Mouse (Mus musculus): ENCODE measurements around the gene Eps15l1. TPM values are rescaled to one million over a fixed set of nuclear protein-coding genes. Genes with fewer than 3 reads are reported as not detected.

Eps15l1 gene
- polyA plus RNA-seq, 1 experiment from 2014 or later = 60.5 TPM

DNA sequence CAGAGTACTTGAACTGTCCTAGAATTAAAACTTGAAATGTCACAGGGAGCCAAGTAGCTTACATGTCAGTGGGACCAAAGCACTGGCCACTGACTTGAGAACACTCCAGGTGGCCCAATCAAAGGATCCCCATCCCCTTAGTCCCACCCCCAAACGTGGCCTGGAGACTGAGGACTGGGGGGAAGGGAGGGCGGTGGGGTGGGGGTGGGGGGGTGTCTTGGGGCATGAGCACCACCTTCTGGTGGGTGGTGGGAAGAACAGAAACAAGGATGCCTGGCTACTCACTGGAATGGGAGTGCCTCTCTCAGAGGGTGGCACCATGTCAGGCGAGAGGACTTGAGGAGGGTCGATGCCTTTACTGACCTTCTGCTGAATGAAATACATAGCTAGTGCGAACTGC is 38.9 kb downstream of the Eps15l1 start:
- Histone ChIP-seq H3K4me1 (replicated peaks; ENCODE audit: control insufficient read depth, insufficient read depth, low read length) (no peaks in the 10 kb centered on the region), H3K27ac (no peak overlapping the region), H3K36me3 (replicated peaks; ENCODE audit: control insufficient read depth, insufficient read depth) (peaks cover 99% of the 10 kb centered on the region), H3K9me3 (ENCODE audit: control insufficient read depth, low read length) (no peaks in the 10 kb centered on the region), H3K9ac (no peak overlapping the region), H3K4me3 (replicated peaks; ENCODE audit: low read length) (no peak overlapping the region), H3K4me2 (replicated peaks) (no peak overlapping the region), H3K27me3 (ENCODE audit: control insufficient read depth, insufficient read depth, low read length) (no peaks in the 10 kb centered on the region)
- WGBS = 61% methylated on average over 5 of the region's 5 CpGs
- DNase-seq (ENCODE audit: low spot score) (no peak), ATAC-seq (ENCODE audit: low FRiP score) (no peak)

DNA sequence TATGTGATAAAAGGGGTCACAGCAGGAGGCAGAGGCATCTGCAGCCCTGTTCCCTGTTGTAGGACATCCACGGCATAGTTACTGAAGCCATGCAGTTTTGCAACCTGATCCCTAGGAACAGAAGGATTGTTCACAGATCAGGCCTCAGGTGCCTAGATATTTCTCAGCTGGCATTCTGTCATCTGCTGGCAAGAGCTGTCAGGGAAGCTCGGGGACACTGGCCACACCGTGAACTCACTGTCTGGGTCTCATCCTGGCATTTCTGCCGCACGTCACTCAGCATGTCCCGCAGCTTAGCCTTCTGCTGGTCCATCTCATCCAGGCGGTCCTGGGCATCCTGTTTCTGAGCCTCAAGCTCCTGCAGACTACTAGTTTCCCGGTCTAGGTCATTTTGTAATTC is 40.6 kb downstream of the Eps15l1 start:
- no peak overlapping the region for H3K27ac ChIP-seq
- no peak overlapping the region for H3K4me2 ChIP-seq (replicated peaks)
- H3K9ac ChIP-seq = no peak overlapping the region
- ATAC-seq (ENCODE audit: low FRiP score) (no peak), DNase-seq (ENCODE audit: low spot score) (no peak)
- no peaks in the 10 kb centered on the region for H3K27me3 ChIP-seq (ENCODE audit: control insufficient read depth, insufficient read depth, low read length)
- 83% methylated on average over 8 of the region's 8 CpGs for WGBS
- peaks cover 99% of the 10 kb centered on the region for H3K36me3 ChIP-seq (replicated peaks; ENCODE audit: control insufficient read depth, insufficient read depth)
- H3K4me3 ChIP-seq (replicated peaks; ENCODE audit: low read length) = no peak overlapping the region
- H3K4me1 ChIP-seq (replicated peaks; ENCODE audit: control insufficient read depth, insufficient read depth, low read length) = no peaks in the 10 kb centered on the region
- no peaks in the 10 kb centered on the region for H3K9me3 ChIP-seq (ENCODE audit: control insufficient read depth, low read length)

DNA sequence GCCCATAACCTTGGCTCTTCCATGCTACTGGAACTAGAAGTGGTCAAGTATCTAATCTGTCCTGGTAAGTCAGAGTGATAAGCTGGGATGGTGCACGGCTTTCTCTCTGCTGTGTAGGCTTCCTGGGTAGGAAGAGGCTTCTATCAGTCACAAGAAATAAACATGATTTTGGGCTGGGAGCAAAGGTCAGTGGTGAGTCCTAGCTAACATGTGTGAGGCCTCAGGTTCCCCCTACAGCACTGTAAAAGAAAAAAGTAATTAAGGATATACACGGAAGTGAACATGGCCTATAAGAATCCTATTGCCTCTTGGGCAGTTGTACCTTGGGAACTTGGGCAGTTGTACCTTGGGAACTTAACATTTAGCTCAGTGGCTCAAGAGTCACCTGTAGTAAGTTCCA is 44.4 kb downstream of the Eps15l1 start:
- no peak overlapping the region for H3K9ac ChIP-seq
- peaks cover 97% of the 10 kb centered on the region for H3K36me3 ChIP-seq (replicated peaks; ENCODE audit: control insufficient read depth, insufficient read depth)
- no peak for DNase-seq (ENCODE audit: low spot score)
- no peak overlapping the region for H3K4me2 ChIP-seq (replicated peaks)
- ATAC-seq (ENCODE audit: low FRiP score) = no peak
- H3K4me3 ChIP-seq (replicated peaks; ENCODE audit: low read length) = no peak overlapping the region
- no peaks in the 10 kb centered on the region for H3K27me3 ChIP-seq (ENCODE audit: control insufficient read depth, insufficient read depth, low read length)
- no peak overlapping the region for H3K27ac ChIP-seq
- WGBS = 91% methylated on average over 2 of the region's 2 CpGs
- no peaks in the 10 kb centered on the region for H3K4me1 ChIP-seq (replicated peaks; ENCODE audit: control insufficient read depth, insufficient read depth, low read length)
- H3K9me3 ChIP-seq (ENCODE audit: control insufficient read depth, low read length) = no peaks in the 10 kb centered on the region

DNA sequence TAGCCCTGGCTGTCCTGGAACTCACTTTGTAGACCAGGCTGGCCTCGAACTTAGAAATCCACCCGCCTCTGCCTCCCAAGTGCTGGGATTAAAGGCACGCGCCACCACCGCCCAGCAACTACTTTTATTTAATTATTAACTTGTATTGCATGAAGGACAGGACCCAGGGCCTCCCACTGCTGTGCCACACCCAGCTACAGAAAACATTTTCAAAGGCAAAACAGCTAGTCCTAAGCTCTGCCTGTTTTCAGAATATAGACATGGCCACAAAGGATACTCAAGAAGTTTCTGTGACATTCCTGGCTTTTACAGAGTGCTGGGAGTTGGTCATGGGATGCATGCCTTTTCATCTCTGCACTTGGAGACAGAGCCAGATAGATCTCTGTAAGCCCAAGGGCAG is 45.0 kb downstream of the Eps15l1 start:
- Histone ChIP-seq H3K36me3 (replicated peaks; ENCODE audit: control insufficient read depth, insufficient read depth) (peaks cover 97% of the 10 kb centered on the region), H3K27ac (no peak overlapping the region), H3K9me3 (ENCODE audit: control insufficient read depth, low read length) (no peaks in the 10 kb centered on the region), H3K4me3 (replicated peaks; ENCODE audit: low read length) (no peak overlapping the region), H3K9ac (no peak overlapping the region), H3K27me3 (ENCODE audit: control insufficient read depth, insufficient read depth, low read length) (no peaks in the 10 kb centered on the region), H3K4me1 (replicated peaks; ENCODE audit: control insufficient read depth, insufficient read depth, low read length) (no peaks in the 10 kb centered on the region), H3K4me2 (replicated peaks) (no peak overlapping the region)
- 93% methylated on average over 5 of the region's 5 CpGs for WGBS
- ATAC-seq (ENCODE audit: low FRiP score) = no peak
- DNase-seq (ENCODE audit: low spot score) = no peak

DNA sequence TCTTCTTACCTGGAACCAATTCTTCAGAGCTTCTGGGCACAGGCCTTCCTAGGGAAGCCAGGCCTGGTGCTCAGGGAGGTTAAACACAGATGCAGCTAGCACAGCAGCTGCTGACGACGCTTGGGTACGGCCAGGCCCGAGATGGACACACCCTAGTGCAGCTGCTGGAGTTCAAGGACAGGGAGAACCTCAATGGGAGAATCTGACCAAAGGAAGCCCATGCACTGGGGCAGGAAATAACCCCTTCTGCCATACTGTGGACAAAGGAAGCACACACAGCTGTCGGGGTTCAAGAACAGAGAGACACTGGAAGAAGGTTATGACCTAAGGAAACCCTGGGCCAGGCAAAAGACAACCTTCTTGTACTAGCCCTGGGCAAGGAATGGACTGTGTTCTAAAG is 46.1 kb downstream of the Eps15l1 start:
- H3K4me3 ChIP-seq (replicated peaks; ENCODE audit: low read length) = no peak overlapping the region
- H3K27ac ChIP-seq = no peak overlapping the region
- peaks cover 98% of the 10 kb centered on the region for H3K36me3 ChIP-seq (replicated peaks; ENCODE audit: control insufficient read depth, insufficient read depth)
- H3K4me2 ChIP-seq (replicated peaks) = no peak overlapping the region
- no peak for DNase-seq (ENCODE audit: low spot score)
- no peaks in the 10 kb centered on the region for H3K9me3 ChIP-seq (ENCODE audit: control insufficient read depth, low read length)
- no peak for ATAC-seq (ENCODE audit: low FRiP score)
- no peaks in the 10 kb centered on the region for H3K4me1 ChIP-seq (replicated peaks; ENCODE audit: control insufficient read depth, insufficient read depth, low read length)
- H3K9ac ChIP-seq = no peak overlapping the region
- H3K27me3 ChIP-seq (ENCODE audit: control insufficient read depth, insufficient read depth, low read length) = no peaks in the 10 kb centered on the region
- 85% methylated on average over 5 of the region's 5 CpGs for WGBS

DNA sequence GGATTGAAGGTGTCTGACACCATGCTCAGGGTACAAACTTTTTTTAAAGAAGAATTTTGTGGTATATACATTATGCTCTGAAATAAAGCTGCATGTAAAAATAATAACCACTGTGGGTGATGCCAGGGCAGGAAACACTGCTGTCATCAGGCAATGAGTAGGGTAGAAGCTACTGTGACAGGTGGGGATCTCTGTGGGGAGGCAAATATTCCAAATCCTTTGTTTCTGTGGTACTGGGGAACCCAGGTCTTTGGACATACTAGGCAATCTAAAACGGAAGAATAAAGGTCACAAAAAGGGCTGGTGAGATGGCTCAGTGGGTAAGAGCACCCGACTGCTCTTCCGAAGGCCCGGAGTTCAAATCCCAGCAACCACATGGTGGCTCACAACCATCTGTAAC is 48.9 kb downstream of the Eps15l1 start:
- Histone ChIP-seq H3K9ac (no peak overlapping the region), H3K4me3 (replicated peaks; ENCODE audit: low read length) (no peak overlapping the region), H3K9me3 (ENCODE audit: control insufficient read depth, low read length) (no peaks in the 10 kb centered on the region), H3K27ac (no peak overlapping the region), H3K4me2 (replicated peaks) (no peak overlapping the region), H3K27me3 (ENCODE audit: control insufficient read depth, insufficient read depth, low read length) (no peaks in the 10 kb centered on the region), H3K4me1 (replicated peaks; ENCODE audit: control insufficient read depth, insufficient read depth, low read length) (no peaks in the 10 kb centered on the region), H3K36me3 (replicated peaks; ENCODE audit: control insufficient read depth, insufficient read depth) (peaks cover 97% of the 10 kb centered on the region)
- no peak for ATAC-seq (ENCODE audit: low FRiP score)
- no peak for DNase-seq (ENCODE audit: low spot score)
- 98% methylated on average over 4 of the region's 4 CpGs for WGBS

DNA sequence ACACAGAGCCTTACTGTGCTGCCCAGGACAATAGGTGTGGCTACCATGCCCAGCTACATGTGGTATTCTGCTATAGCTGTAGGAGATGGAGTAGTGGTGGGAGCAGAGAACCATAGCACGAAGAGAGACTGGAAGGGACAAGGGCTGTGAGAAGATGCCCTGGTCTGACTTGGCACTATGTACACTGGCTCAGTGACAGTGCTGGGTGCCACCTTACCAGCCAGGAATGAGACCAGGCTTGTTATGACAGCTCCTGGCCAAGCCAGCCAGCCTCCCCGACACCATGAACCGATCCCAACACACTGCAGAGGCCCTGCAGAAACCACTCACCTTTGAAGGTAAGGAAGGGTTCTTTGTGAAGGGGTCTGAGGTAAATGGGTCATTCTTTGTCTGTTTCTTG is 49.9 kb downstream of the Eps15l1 start:
- Histone ChIP-seq H3K9me3 (ENCODE audit: control insufficient read depth, low read length) (no peaks in the 10 kb centered on the region), H3K27me3 (ENCODE audit: control insufficient read depth, insufficient read depth, low read length) (no peaks in the 10 kb centered on the region), H3K27ac (no peak overlapping the region), H3K4me2 (replicated peaks) (no peak overlapping the region), H3K9ac (no peak overlapping the region), H3K4me3 (replicated peaks; ENCODE audit: low read length) (no peak overlapping the region), H3K36me3 (replicated peaks; ENCODE audit: control insufficient read depth, insufficient read depth) (peaks cover 97% of the 10 kb centered on the region), H3K4me1 (replicated peaks; ENCODE audit: control insufficient read depth, insufficient read depth, low read length) (no peaks in the 10 kb centered on the region)
- DNase-seq (ENCODE audit: low spot score) (no peak), ATAC-seq (ENCODE audit: low FRiP score) (no peak)
- 97% methylated on average over 3 of the region's 3 CpGs for WGBS

DNA sequence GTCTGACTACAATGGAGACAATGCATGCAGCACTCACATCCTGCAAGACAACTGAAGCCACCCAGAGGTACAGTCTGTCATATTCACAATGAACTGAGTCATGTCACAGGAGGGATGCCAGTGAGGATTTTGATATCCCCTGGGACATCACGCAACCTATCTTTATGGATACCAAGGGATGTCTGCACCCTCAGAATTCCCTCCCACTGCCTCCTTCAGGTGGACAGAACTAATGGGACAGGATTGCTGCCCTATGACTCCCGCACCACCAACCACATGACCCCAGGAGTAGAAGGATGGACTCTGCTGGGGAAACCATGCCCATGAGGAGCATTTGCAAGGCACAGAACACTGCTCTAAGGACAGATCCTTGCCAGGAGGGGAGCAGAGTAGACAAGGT is 54.8 kb downstream of the Eps15l1 start:
- no peaks in the 10 kb centered on the region for H3K4me1 ChIP-seq (replicated peaks; ENCODE audit: control insufficient read depth, insufficient read depth, low read length)
- no peak overlapping the region for H3K4me2 ChIP-seq (replicated peaks)
- no peak overlapping the region for H3K9ac ChIP-seq
- no peak overlapping the region for H3K4me3 ChIP-seq (replicated peaks; ENCODE audit: low read length)
- 91% methylated on average over 2 of the region's 2 CpGs for WGBS
- no peaks in the 10 kb centered on the region for H3K9me3 ChIP-seq (ENCODE audit: control insufficient read depth, low read length)
- ATAC-seq (ENCODE audit: low FRiP score) (no peak), DNase-seq (ENCODE audit: low spot score) (no peak)
- no peaks in the 10 kb centered on the region for H3K27me3 ChIP-seq (ENCODE audit: control insufficient read depth, insufficient read depth, low read length)
- H3K27ac ChIP-seq = no peak overlapping the region
- peaks cover 93% of the 10 kb centered on the region for H3K36me3 ChIP-seq (replicated peaks; ENCODE audit: control insufficient read depth, insufficient read depth)

DNA sequence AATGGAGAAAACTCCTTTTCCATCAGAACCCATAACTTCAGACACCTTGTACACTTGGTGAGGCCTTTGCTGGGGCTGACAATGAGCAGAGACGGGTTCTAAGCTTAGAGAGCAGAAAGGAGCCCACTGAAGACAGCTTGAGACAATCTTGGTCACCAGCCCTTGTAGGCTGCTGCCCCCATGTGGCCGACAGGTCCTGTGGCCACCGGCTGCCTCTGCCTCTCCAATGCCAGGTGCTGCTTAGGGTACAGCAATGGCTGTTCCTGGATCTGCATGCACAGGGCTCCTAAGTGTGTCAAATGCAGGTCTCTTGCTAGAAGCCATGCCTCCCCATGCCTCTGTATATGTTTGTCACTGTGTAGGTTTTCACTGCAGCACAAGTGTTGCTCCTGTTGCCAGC is 55.4 kb downstream of the Eps15l1 start:
- no peaks in the 10 kb centered on the region for H3K27me3 ChIP-seq (ENCODE audit: control insufficient read depth, insufficient read depth, low read length)
- DNase-seq (ENCODE audit: low spot score) = peak; percentile 68
- H3K4me2 ChIP-seq (replicated peaks) = no peak overlapping the region
- H3K4me1 ChIP-seq (replicated peaks; ENCODE audit: control insufficient read depth, insufficient read depth, low read length) = no peaks in the 10 kb centered on the region
- H3K9me3 ChIP-seq (ENCODE audit: control insufficient read depth, low read length) = no peaks in the 10 kb centered on the region
- H3K27ac ChIP-seq = no peak overlapping the region
- H3K36me3 ChIP-seq (replicated peaks; ENCODE audit: control insufficient read depth, insufficient read depth) = peaks cover 94% of the 10 kb centered on the region
- WGBS = 30% methylated on average over 3 of the region's 3 CpGs
- no peak overlapping the region for H3K9ac ChIP-seq
- H3K4me3 ChIP-seq (replicated peaks; ENCODE audit: low read length) = no peak overlapping the region
- peak; percentile 54; the same call in 1 of the 2 replicates for ATAC-seq (ENCODE audit: low FRiP score)

DNA sequence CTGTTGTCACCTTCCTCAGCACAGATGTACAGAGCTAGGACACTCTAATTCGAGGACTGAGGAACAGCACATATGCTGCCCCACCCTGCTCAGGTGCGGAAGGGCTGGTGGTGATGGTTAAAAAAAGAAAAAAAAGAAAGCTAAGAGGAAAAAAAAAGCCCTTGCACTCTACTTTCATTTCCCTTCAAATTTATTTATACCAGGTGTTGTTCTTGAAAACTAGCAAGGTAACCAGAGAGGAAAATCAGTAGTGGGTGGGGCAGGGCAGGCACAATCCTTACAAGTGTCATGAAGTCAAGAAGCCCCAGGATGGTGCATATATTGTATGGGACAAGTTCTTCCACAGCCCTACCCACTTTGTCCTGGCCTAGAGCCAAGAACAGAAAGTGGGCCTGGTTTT is 56.2 kb downstream of the Eps15l1 start:
- no peak for DNase-seq (ENCODE audit: low spot score)
- Histone ChIP-seq H3K4me3 (replicated peaks; ENCODE audit: low read length) (no peak overlapping the region), H3K4me2 (replicated peaks) (no peak overlapping the region), H3K27me3 (ENCODE audit: control insufficient read depth, insufficient read depth, low read length) (no peaks in the 10 kb centered on the region), H3K9ac (no peak overlapping the region), H3K9me3 (ENCODE audit: control insufficient read depth, low read length) (no peaks in the 10 kb centered on the region), H3K4me1 (replicated peaks; ENCODE audit: control insufficient read depth, insufficient read depth, low read length) (no peaks in the 10 kb centered on the region), H3K27ac (no peak overlapping the region), H3K36me3 (replicated peaks; ENCODE audit: control insufficient read depth, insufficient read depth) (peaks cover 92% of the 10 kb centered on the region)
- no peak for ATAC-seq (ENCODE audit: low FRiP score)
- 100% methylated on average over 2 of the region's 2 CpGs for WGBS

Data from hindbrain, embryonic 14.5 days (tissue).